Mouse (Mus musculus) myocyte (in vitro differentiated cells): ENCODE measurements at regions not wholly inside any gene's neighbourhood (a gene's known extent, or its start where the extent isn't known, plus 50 kb on each side); places are given as distances from the start of the nearest gene placed in this dataset.

Experiments used
- CEBPB ChIP-seq: IDR thresholded peaks from 2 replicates; pipeline ENCODE4 v1.6.1; 2011; ENCODE audit warnings: mild to moderate bottlenecking, moderate library complexity; ENCODE audit not compliant: poor library complexity, insufficient read depth, severe bottlenecking
- MAX ChIP-seq: IDR thresholded peaks from one replicate; pipeline ENCODE4 v1.6.1; 2011; ENCODE audit warnings: low read depth, mild to moderate bottlenecking, control low read depth
- POLR2A ChIP-seq: IDR thresholded peaks from one replicate; pipeline ENCODE4 v1.6.1; 2011; ENCODE audit warnings: low read depth, mild to moderate bottlenecking, control low read depth, moderate library complexity; ENCODE audit not compliant: insufficient read length
- USF1 ChIP-seq: IDR thresholded peaks from one replicate; pipeline ENCODE4 v1.6.1; 2011; ENCODE audit warnings: low read depth, mild to moderate bottlenecking, control low read depth, moderate library complexity

GRCm38 (mm10) chr5:96912781-96913180 lies 84.7 kb upstream of the Bmp2k start:
- TF ChIP-seq USF1: no peak
- TF ChIP-seq POLR2A: no peak
- no peak for TF ChIP-seq MAX
- no peak for TF ChIP-seq CEBPB
